Mouse (Mus musculus) E14TG2a.4 (cell line): ENCODE data around the gene Pnmal2.

ENCODE experiments used
- CTCF ChIP-seq: conservative IDR thresholded peaks from 2 replicates; pipeline ENCODE4 v1.5.1; 2014; ENCODE audit warnings: low read length
- NANOG ChIP-seq: IDR thresholded peaks from 2 replicates; pipeline ENCODE4 v1.6.1; 2014; ENCODE audit warnings: borderline replicate concordance, low read length, mixed read lengths

- TF ChIP-seq CTCF, result no peak
- no peak for TF ChIP-seq NANOG
Measured at GRCm38 (mm10) chr7:16956410-16957265, 12.2 kb downstream of the Pnmal2 start.
